Mouse (Mus musculus): ENCODE measurements around the gene Rabgap1.
"Not testable (repeated sequence)": the region's sequence is repeated elsewhere in the genome, so short reads cannot be mapped to it uniquely, and the experiment has no call there.

- not testable (repeated sequence) for TF ChIP-seq CTCF, EP300 (IDR thresholded peaks at IDR 0.05)
These were observed 62.8 kb downstream of the Rabgap1 start for GRCm38 (mm10) chr2:37505856-37506255.

All from lung, postnatal 0 days (tissue).